Mouse (Mus musculus) myocyte (in vitro differentiated cells): ENCODE results near the gene Lmnb2. TPM values are rescaled to one million over a fixed set of nuclear protein-coding genes. Genes with fewer than 3 reads are reported as not detected.

ENCODE experiments used
- H3K27me3 ChIP-seq: one replicate; pipeline ENCODE4 v1.6.1; 2011; ENCODE audit not compliant: control insufficient read depth, insufficient read depth, insufficient read length
- H3K36me3 ChIP-seq: one replicate; pipeline ENCODE4 v1.6.1; 2011; ENCODE audit not compliant: control insufficient read depth, insufficient read depth
- H3K4me2 ChIP-seq: one replicate; pipeline ENCODE4 v1.6.1; 2011; ENCODE audit warnings: low read depth, control low read depth
- H3K4me3 ChIP-seq: one replicate; pipeline ENCODE4 v1.5.1; 2011; ENCODE audit warnings: mild to moderate bottlenecking, control low read depth, moderate library complexity
- H3K79me2 ChIP-seq: one replicate; pipeline ENCODE4 v1.6.1; 2011; ENCODE audit not compliant: control insufficient read depth, insufficient read depth
- H3ac ChIP-seq: one replicate; pipeline ENCODE4 v1.6.1; 2011; ENCODE audit not compliant: control insufficient read depth, insufficient read length
- CEBPB ChIP-seq: IDR thresholded peaks from 2 replicates; pipeline ENCODE4 v1.6.1; 2011; ENCODE audit warnings: mild to moderate bottlenecking, moderate library complexity; ENCODE audit not compliant: poor library complexity, insufficient read depth, severe bottlenecking
- E2F4 ChIP-seq: IDR thresholded peaks from one replicate; pipeline ENCODE4 v1.6.1; 2011; ENCODE audit warnings: mild to moderate bottlenecking, control low read depth, moderate library complexity; ENCODE audit not compliant: insufficient read depth
- MAX ChIP-seq: IDR thresholded peaks from one replicate; pipeline ENCODE4 v1.6.1; 2011; ENCODE audit warnings: low read depth, mild to moderate bottlenecking, control low read depth
- MYOD1 ChIP-seq, 3 experiments: IDR thresholded peaks; one replicate each; pipeline ENCODE4 v1.6.1; 2011; ENCODE audit warnings: control low read depth in 2 of 3, low read depth in 2 of 3, mild to moderate bottlenecking in 2 of 3, moderate library complexity in 1 of 3; ENCODE audit not compliant: insufficient read length in 2 of 3, control insufficient read depth in 1 of 3
- MYOG ChIP-seq, 3 experiments: IDR thresholded peaks; one replicate each; pipeline ENCODE4 v1.6.1; 2011; ENCODE audit warnings: control low read depth in 2 of 3, low read depth in 2 of 3, mild to moderate bottlenecking in 2 of 3; ENCODE audit not compliant: insufficient read length in 2 of 3, control insufficient read depth in 1 of 3, insufficient read depth in 1 of 3
- POLR2A ChIP-seq: IDR thresholded peaks from one replicate; pipeline ENCODE4 v1.6.1; 2011; ENCODE audit warnings: low read depth, mild to moderate bottlenecking, control low read depth, moderate library complexity; ENCODE audit not compliant: insufficient read length
- POLR2AphosphoS2 ChIP-seq: IDR thresholded peaks from one replicate; pipeline ENCODE4 v1.6.1; 2011; ENCODE audit warnings: low read depth, control low read depth; ENCODE audit not compliant: insufficient read length
- REST ChIP-seq: IDR thresholded peaks from one replicate; pipeline ENCODE4 v1.6.1; 2011; ENCODE audit warnings: mild to moderate bottlenecking, control low read depth, moderate library complexity; ENCODE audit not compliant: insufficient read depth, insufficient read length
- SRF ChIP-seq: IDR thresholded peaks from one replicate; pipeline ENCODE4 v1.6.1; 2011; ENCODE audit warnings: low read depth; ENCODE audit not compliant: control insufficient read depth, insufficient read length
- TCF12 ChIP-seq: IDR thresholded peaks from one replicate; pipeline ENCODE4 v1.6.1; 2011; ENCODE audit warnings: mild to moderate bottlenecking, control low read depth; ENCODE audit not compliant: poor library complexity, insufficient read depth, severe bottlenecking
- TCF3 ChIP-seq: IDR thresholded peaks from one replicate; pipeline ENCODE4 v1.6.1; 2011; ENCODE audit warnings: low read depth, control low read depth; ENCODE audit not compliant: insufficient read length
- USF1 ChIP-seq: IDR thresholded peaks from one replicate; pipeline ENCODE4 v1.6.1; 2011; ENCODE audit warnings: low read depth, mild to moderate bottlenecking, control low read depth, moderate library complexity
- polyA plus RNA-seq: library from polyadenylated mRNA; unstranded; fragments of >200 nt; fragmentation: generic; extraction: Trizol; gene quantifications from one replicate; pipeline ENCODE4 v1.2.1, GENCODE M21; 2012; ENCODE audit warnings: missing spikeins

Lmnb2 gene
- polyA plus RNA-seq, 1 experiment, result 65.2 TPM

DNA sequence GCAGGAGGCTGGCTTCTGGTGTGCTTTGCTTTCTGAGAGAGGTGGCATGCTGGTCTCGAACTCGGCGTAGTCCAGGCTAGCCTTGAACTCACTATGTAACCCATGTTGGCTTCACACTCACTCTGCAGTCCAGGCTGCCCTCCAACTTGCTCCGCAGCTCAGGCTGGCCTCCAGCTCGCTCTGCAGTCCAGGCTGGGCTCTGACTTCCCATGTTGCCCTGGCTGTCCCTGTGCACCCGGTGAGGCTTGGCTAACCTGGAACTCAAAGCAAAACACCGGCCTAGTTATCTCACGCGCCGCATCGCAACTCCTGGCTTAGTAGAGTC lies 62.3 kb downstream of the Lmnb2 start:
- H3K36me3 ChIP-seq, result no peaks in the 10 kb centered on the region
- TF ChIP-seq E2F4 (no peak), POLR2AphosphoS2 (no peak), SRF (no peak), TCF3 (no peak), REST (no peak), TCF12 (no peak), CEBPB (no peak), MYOG (IDR thresholded peaks at IDR 0.05; ENCODE audit: control insufficient read depth in 1 of 3, insufficient read depth in 1 of 3, insufficient read length in 2 of 3, low read depth in 2 of 3) (no peak), MAX (no peak), MYOD1 (IDR thresholded peaks at IDR 0.05; ENCODE audit: control insufficient read depth in 1 of 3, insufficient read length in 2 of 3, low read depth in 2 of 3) (no peak), USF1 (no peak), POLR2A (no peak)
- H3ac ChIP-seq, result peak overlapping the region; percentile 49
- H3K4me2 ChIP-seq, result peak overlapping the region; percentile 93
- H3K79me2 ChIP-seq, result peaks cover 24% of the 10 kb centered on the region
- H3K4me3 ChIP-seq, result peak overlapping the region; percentile 74
- no peaks in the 10 kb centered on the region for H3K27me3 ChIP-seq

- Histone ChIP-seq H3K27me3 (no peaks in the 10 kb centered on the region), H3ac (peak within 1 kb of the TSS; percentile 49), H3K4me3 (peak within 1 kb of the TSS; percentile 74), H3K4me2 (peak within 1 kb of the TSS; percentile 93), H3K36me3 (no peaks in the 10 kb centered on the region), H3K79me2 (peaks cover 24% of the 10 kb centered on the region)
- TF ChIP-seq MYOD1 (IDR thresholded peaks at IDR 0.05; ENCODE audit: control insufficient read depth in 1 of 3, insufficient read length in 2 of 3, low read depth in 2 of 3) (peak in 1 of 3 experiments; percentile 39), E2F4 (no peak), USF1 (no peak), MYOG (IDR thresholded peaks at IDR 0.05; ENCODE audit: control insufficient read depth in 1 of 3, insufficient read depth in 1 of 3, insufficient read length in 2 of 3, low read depth in 2 of 3) (no peak), POLR2A (peak; percentile 83), TCF12 (no peak), REST (no peak), SRF (no peak), MAX (no peak), CEBPB (no peak), TCF3 (no peak), POLR2AphosphoS2 (peak; percentile 84)
These were observed 62.9 kb downstream of the Lmnb2 start, which contains the start of the genes Lsm7 and Sppl2b for GRCm38 (mm10) chr10:80854913-80855748. Gene Lsm7 (minus strand): TSS chr10:80855209. Gene Sppl2b (plus strand): TSS chr10:80855275.

Other genes with a start within 250 kb of the Lmnb2 start
- gene Mknk2, start 240.1 kb downstream of the Lmnb2 start, polyA plus RNA-seq, result 119 TPM
- 25.1 TPM for gene Mob3a, start 216.3 kb downstream of the Lmnb2 start, polyA plus RNA-seq
- 1.9 TPM for gene Izumo4, start 216.1 kb downstream of the Lmnb2 start, polyA plus RNA-seq
- gene Ap3d1, start 176.0 kb downstream of the Lmnb2 start, polyA plus RNA-seq, result 68.0 TPM
- 20.6 TPM for gene Dot1l, start 163.0 kb downstream of the Lmnb2 start, polyA plus RNA-seq
- gene Sf3a2, start 120.0 kb downstream of the Lmnb2 start, polyA plus RNA-seq, result 93.1 TPM
- 69.6 TPM for gene Plekhj1, start 119.6 kb downstream of the Lmnb2 start, polyA plus RNA-seq
- gene Amh, start 113.0 kb downstream of the Lmnb2 start, polyA plus RNA-seq, result 0.76 TPM
- 343 TPM for gene Jsrp1, start 104.7 kb downstream of the Lmnb2 start, polyA plus RNA-seq
- gene Oaz1, start 91.6 kb downstream of the Lmnb2 start, polyA plus RNA-seq, result 1,349 TPM
- 0.05 TPM for gene Lingo3, start 74.2 kb downstream of the Lmnb2 start, polyA plus RNA-seq
- 150 TPM for gene Lsm7, start 63.0 kb downstream of the Lmnb2 start, polyA plus RNA-seq
- gene Sppl2b, start 63.0 kb downstream of the Lmnb2 start, polyA plus RNA-seq, result 31.0 TPM
- gene Tmprss9, start 46.4 kb downstream of the Lmnb2 start, polyA plus RNA-seq, result 0.05 TPM
- gene Timm13, start 17.3 kb downstream of the Lmnb2 start, polyA plus RNA-seq, result 225 TPM
- 52.2 TPM for gene Gadd45b, start 11.8 kb upstream of the Lmnb2 start, polyA plus RNA-seq
- 0.47 TPM for gene Gng7, start 96.7 kb upstream of the Lmnb2 start, polyA plus RNA-seq
- gene Diras1, start 107.4 kb upstream of the Lmnb2 start, polyA plus RNA-seq, result 0.42 TPM
- gene Slc39a3, start 119.2 kb upstream of the Lmnb2 start, polyA plus RNA-seq, result 21.8 TPM
- gene Sgta, start 141.9 kb upstream of the Lmnb2 start, polyA plus RNA-seq, result 192 TPM
- gene Thop1, start 151.8 kb upstream of the Lmnb2 start, polyA plus RNA-seq, result 139 TPM
- 0.14 TPM for gene Creb3l3, start 180.6 kb upstream of the Lmnb2 start, polyA plus RNA-seq
- 126 TPM for gene Map2k2, start 187.7 kb upstream of the Lmnb2 start, polyA plus RNA-seq
- 26.1 TPM for gene Zbtb7a, start 217.0 kb upstream of the Lmnb2 start, polyA plus RNA-seq
- gene Pias4, start 249.7 kb upstream of the Lmnb2 start, polyA plus RNA-seq, result 43.2 TPM